Mouse (Mus musculus): ENCODE measurements around the gene Slc9b1.

- no peak for TF ChIP-seq CTCF (IDR thresholded peaks at IDR 0.05; ENCODE audit: borderline replicate concordance, insufficient read depth, low read depth, low read length)
- TF ChIP-seq POLR2A (IDR thresholded peaks at IDR 0.05; ENCODE audit: borderline replicate concordance, insufficient read depth, low read length), result peak; percentile 78; the same call in 1 of the 2 replicates
Observed at GRCm38 (mm10) chr3:135437758-135438495, 90.1 kb downstream of the Slc9b1 start, which contains the start of gene Ube2d3.
